Mouse (Mus musculus): ENCODE measurements around the gene Fbxo8. TPM values are rescaled to one million over a fixed set of nuclear protein-coding genes. Genes with fewer than 3 reads are reported as not detected.

The Fbxo8 gene
- total and polyA plus RNA-seq, 2 experiments from 2014 or later = 29.4 to 43.0 TPM

DNA sequence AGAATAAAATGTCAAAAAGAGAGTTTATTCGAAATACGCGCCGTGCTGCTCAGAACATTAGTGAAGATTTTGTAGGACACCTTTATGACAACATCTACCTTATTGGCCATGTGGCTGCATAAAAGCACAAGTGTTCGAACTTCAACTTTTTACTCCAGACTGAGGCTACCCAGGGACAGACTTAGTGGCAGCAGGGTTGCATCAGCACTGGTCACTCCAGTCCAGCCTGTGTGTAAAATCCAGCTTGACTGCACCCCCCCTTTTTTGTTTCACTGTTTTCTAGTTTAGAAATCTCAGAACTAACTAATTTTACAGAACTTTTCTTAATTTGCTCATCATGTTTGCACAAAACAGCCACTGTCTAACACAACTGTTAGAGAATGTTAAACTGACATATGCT is 40.6 kb downstream of the Fbxo8 start:
- H3K27ac ChIP-seq = no peak overlapping the region
- DNase-seq (ENCODE audit: low spot score) = no peak

GRCm38 (mm10) chr8:56606481-56606880 is 55.6 kb downstream of the Fbxo8 start:
- Histone ChIP-seq H3K9ac (replicated peaks; ENCODE audit: low read length) (no peak overlapping the region), H3K36me3 (ENCODE audit: insufficient read depth, low read length) (no peaks in the 10 kb centered on the region), H3K4me2 (ENCODE audit: low read depth, low read length) (no peak overlapping the region), H3K27me3 (ENCODE audit: insufficient read depth, low read length) (no peaks in the 10 kb centered on the region), H3K9me3 (ENCODE audit: low read length) (no peaks in the 10 kb centered on the region), H3K27ac (no peak overlapping the region), H3K4me3 (ENCODE audit: low read length) (no peak overlapping the region), H3K4me1 (ENCODE audit: insufficient read depth, low read length) (no peaks in the 10 kb centered on the region)
- no peak for DNase-seq (ENCODE audit: low spot score)
- no peak for ATAC-seq
- TF ChIP-seq CTCF (IDR thresholded peaks at IDR 0.05; ENCODE audit: low read depth) = no peak
- WGBS = 44% methylated on average over 3 of the region's 3 CpGs

More for the DNA sequence above, 40.6 kb downstream of the Fbxo8 start:
- 93% methylated on average over 5 of the region's 5 CpGs for WGBS
- H3K4me1 ChIP-seq (ENCODE audit: insufficient read depth, low read length) = no peaks in the 10 kb centered on the region
- H3K36me3 ChIP-seq (ENCODE audit: insufficient read depth, low read length) = no peaks in the 10 kb centered on the region
- H3K4me2 ChIP-seq (ENCODE audit: low read depth, low read length) = no peak overlapping the region
- no peak overlapping the region for H3K9ac ChIP-seq (replicated peaks; ENCODE audit: low read length)
- no peaks in the 10 kb centered on the region for H3K9me3 ChIP-seq (ENCODE audit: low read length)
- H3K27me3 ChIP-seq (ENCODE audit: insufficient read depth, low read length) = no peaks in the 10 kb centered on the region
- TF ChIP-seq CTCF (IDR thresholded peaks at IDR 0.05; ENCODE audit: low read depth) = no peak
- H3K4me3 ChIP-seq (ENCODE audit: low read length) = no peak overlapping the region
- no peak for ATAC-seq

GRCm38 (mm10) chr8:56611736-56612135 is 60.8 kb downstream of the Fbxo8 start:
- TF ChIP-seq CTCF (IDR thresholded peaks at IDR 0.05; ENCODE audit: low read depth) = no peak
- no peak for DNase-seq (ENCODE audit: low spot score)
- Histone ChIP-seq H3K4me1 (ENCODE audit: insufficient read depth, low read length) (no peaks in the 10 kb centered on the region), H3K36me3 (ENCODE audit: insufficient read depth, low read length) (no peaks in the 10 kb centered on the region), H3K4me3 (ENCODE audit: low read length) (no peak overlapping the region), H3K27ac (no peak overlapping the region), H3K9me3 (ENCODE audit: low read length) (no peaks in the 10 kb centered on the region), H3K4me2 (ENCODE audit: low read depth, low read length) (no peak overlapping the region), H3K9ac (replicated peaks; ENCODE audit: low read length) (no peak overlapping the region), H3K27me3 (ENCODE audit: insufficient read depth, low read length) (no peaks in the 10 kb centered on the region)
- 87% methylated on average over 6 of the region's 6 CpGs for WGBS
- ATAC-seq = no peak

GRCm38 (mm10) chr8:56614235-56614634 is 63.3 kb downstream of the Fbxo8 start:
- DNase-seq (ENCODE audit: low spot score) (no peak), ATAC-seq (no peak)
- Histone ChIP-seq H3K9ac (replicated peaks; ENCODE audit: low read length) (no peak overlapping the region), H3K27me3 (ENCODE audit: insufficient read depth, low read length) (0 out of 2 replicates have a peak, but pooled peaks cover 3% of the 10 kb centered on the region), H3K27ac (no peak overlapping the region), H3K4me2 (ENCODE audit: low read depth, low read length) (no peak overlapping the region), H3K4me1 (ENCODE audit: insufficient read depth, low read length) (no peaks in the 10 kb centered on the region), H3K4me3 (ENCODE audit: low read length) (no peak overlapping the region), H3K9me3 (ENCODE audit: low read length) (no peaks in the 10 kb centered on the region), H3K36me3 (ENCODE audit: insufficient read depth, low read length) (no peaks in the 10 kb centered on the region)
- WGBS = 96% methylated on average over 1 of the region's 1 CpGs
- no peak for TF ChIP-seq CTCF (IDR thresholded peaks at IDR 0.05; ENCODE audit: low read depth)

DNA sequence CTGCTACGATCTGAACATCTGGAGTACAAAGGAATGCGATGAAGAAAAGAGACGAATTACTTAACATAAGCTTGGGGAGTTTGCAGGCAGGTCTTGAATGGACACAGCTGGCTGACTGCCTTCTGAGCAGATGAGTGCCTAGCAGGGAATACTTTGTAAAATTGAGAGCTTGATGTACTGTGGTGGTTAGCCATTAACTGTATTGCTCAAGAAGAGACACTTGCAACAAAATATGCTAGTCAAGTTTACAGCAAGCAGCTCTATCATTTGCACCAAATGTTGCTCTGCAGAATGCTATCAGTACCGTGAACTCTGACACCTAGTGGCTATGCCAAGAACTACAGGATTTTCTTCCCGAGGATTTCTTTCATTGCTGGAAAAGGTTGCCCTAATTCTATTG is 64.1 kb downstream of the Fbxo8 start:
- Histone ChIP-seq H3K4me1 (ENCODE audit: insufficient read depth, low read length) (no peaks in the 10 kb centered on the region), H3K9me3 (ENCODE audit: low read length) (no peaks in the 10 kb centered on the region), H3K9ac (replicated peaks; ENCODE audit: low read length) (no peak overlapping the region), H3K27me3 (ENCODE audit: insufficient read depth, low read length) (peaks cover 5% of the 10 kb centered on the region), H3K36me3 (ENCODE audit: insufficient read depth, low read length) (no peaks in the 10 kb centered on the region), H3K4me3 (ENCODE audit: low read length) (no peak overlapping the region), H3K27ac (no peak overlapping the region), H3K4me2 (ENCODE audit: low read depth, low read length) (no peak overlapping the region)
- peak; percentile 87 for DNase-seq (ENCODE audit: low spot score)
- peak; percentile 49 for ATAC-seq
- WGBS = 9% methylated on average over 5 of the region's 5 CpGs
- peak; percentile 82 for TF ChIP-seq CTCF (IDR thresholded peaks at IDR 0.05; ENCODE audit: low read depth)

- H3K4me1 ChIP-seq (ENCODE audit: insufficient read depth, low read length) = no peaks in the 10 kb centered on the region
- H3K9ac ChIP-seq (replicated peaks; ENCODE audit: low read length) = no peak overlapping the region
- no peak overlapping the region for H3K4me3 ChIP-seq (ENCODE audit: low read length)
- no peak for DNase-seq (ENCODE audit: low spot score)
- ATAC-seq = no peak
- WGBS = 30% methylated on average over 7 of the region's 7 CpGs
- no peaks in the 10 kb centered on the region for H3K9me3 ChIP-seq (ENCODE audit: low read length)
- H3K36me3 ChIP-seq (ENCODE audit: insufficient read depth, low read length) = no peaks in the 10 kb centered on the region
- no peak overlapping the region for H3K27ac ChIP-seq
- no peak overlapping the region for H3K4me2 ChIP-seq (ENCODE audit: low read depth, low read length)
- peak; percentile 79 for TF ChIP-seq CTCF (IDR thresholded peaks at IDR 0.05; ENCODE audit: low read depth)
- H3K27me3 ChIP-seq (ENCODE audit: insufficient read depth, low read length) = peaks cover 18% of the 10 kb centered on the region
Measured at GRCm38 (mm10) chr8:56616260-56616659, 65.4 kb downstream of the Fbxo8 start.

DNA sequence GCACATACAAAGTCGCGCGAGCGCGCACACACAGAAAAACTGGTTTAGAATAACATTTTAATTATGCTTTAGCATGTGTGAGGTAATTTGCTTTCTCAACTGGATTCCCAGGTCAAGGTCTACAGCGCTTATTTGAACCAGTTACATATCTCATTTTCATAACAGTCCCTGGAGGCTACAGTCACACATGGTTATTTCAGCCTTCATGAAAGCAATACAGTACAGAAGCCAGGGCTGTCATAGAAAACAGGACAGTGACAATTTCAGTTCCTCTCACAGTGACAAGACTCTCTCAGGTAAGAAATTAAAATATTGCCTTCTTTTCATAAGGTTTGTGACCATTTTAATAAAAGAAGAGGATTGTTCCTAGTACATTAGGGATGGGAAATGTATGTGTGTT is 66.4 kb downstream of the Fbxo8 start:
- Histone ChIP-seq H3K4me2 (ENCODE audit: low read depth, low read length) (no peak overlapping the region), H3K9me3 (ENCODE audit: low read length) (no peaks in the 10 kb centered on the region), H3K36me3 (ENCODE audit: insufficient read depth, low read length) (no peaks in the 10 kb centered on the region), H3K4me1 (ENCODE audit: insufficient read depth, low read length) (no peaks in the 10 kb centered on the region), H3K27ac (no peak overlapping the region), H3K27me3 (ENCODE audit: insufficient read depth, low read length) (peaks cover 24% of the 10 kb centered on the region), H3K4me3 (ENCODE audit: low read length) (no peak overlapping the region), H3K9ac (replicated peaks; ENCODE audit: low read length) (no peak overlapping the region)
- WGBS = 91% methylated on average over 6 of the region's 6 CpGs
- no peak for ATAC-seq
- DNase-seq (ENCODE audit: low spot score) = no peak
- TF ChIP-seq CTCF (IDR thresholded peaks at IDR 0.05; ENCODE audit: low read depth) = no peak

All from hindbrain, postnatal 0 days (tissue).